Mouse (Mus musculus) liver, embryonic 16.5 days (tissue): ENCODE measurements around the gene Cebpa. TPM values are rescaled to one million over a fixed set of nuclear protein-coding genes. Genes with fewer than 3 reads are reported as not detected.

Source experiments
- ATAC-seq: fragments of 200-750 bp; cut with Nextera tagmentation; 2 replicates; pipeline ENCODE4 v1.8.0; 2017; ENCODE audit warnings: low read depth, mild to moderate bottlenecking, moderate number of reproducible peaks, moderate library complexity
- H3K27ac ChIP-seq: fragments of 300-500 bp; sonication (generic); 2 replicates; pipeline ENCODE4 v1.5.1; 2014; ENCODE audit warnings: mild to moderate bottlenecking, low read length
- H3K27me3 ChIP-seq: fragments of 300-500 bp; sonication (generic); 2 replicates; pipeline ENCODE4 v1.6.1; 2014; ENCODE audit warnings: low read depth, low read length, mixed read lengths; ENCODE audit not compliant: control insufficient read depth, insufficient read depth
- H3K36me3 ChIP-seq: fragments of 300-500 bp; sonication (generic); 2 replicates; pipeline ENCODE4 v1.6.1; 2014; ENCODE audit warnings: mild to moderate bottlenecking; ENCODE audit not compliant: control insufficient read depth, insufficient read depth
- H3K4me1 ChIP-seq: fragments of 300-500 bp; sonication (generic); 2 replicates; pipeline ENCODE4 v1.6.1; 2014; ENCODE audit warnings: low read depth, low read length, mixed read lengths; ENCODE audit not compliant: control insufficient read depth
- H3K4me2 ChIP-seq: fragments of 300-500 bp; sonication (generic); 2 replicates; pipeline ENCODE4 v1.6.1; 2014; ENCODE audit warnings: low read depth, low read length, mixed read lengths
- H3K4me3 ChIP-seq: fragments of 300-500 bp; sonication (generic); 2 replicates; pipeline ENCODE4 v1.5.1; 2014; ENCODE audit warnings: low read depth, mild to moderate bottlenecking, low read length
- H3K9ac ChIP-seq: fragments of 300-500 bp; sonication (generic); 2 replicates; pipeline ENCODE4 v1.6.1; 2014; ENCODE audit warnings: low read depth, low read length
- H3K9me3 ChIP-seq: fragments of 300-500 bp; sonication (generic); replicated peaks from 2 replicates; pipeline ENCODE4 v1.6.1; 2016; ENCODE audit warnings: low read length; ENCODE audit not compliant: control insufficient read depth
- WGBS: fragments of 180-500 bp; shearing (Covaris S2); extraction: QIAGEN DNeasy Blood & Tissue Kit; methylation state at CpG from one replicate; pipeline ENCODE4 v1.1.7; 2014; ENCODE audit not compliant: insufficient replicate concordance; 5-methylcytosine and 5-hydroxymethylcytosine counted together
- polyA plus RNA-seq: library from polyadenylated mRNA; unstranded; fragments of >200 nt; fragmentation: Nextera tagmentation; extraction: Ambion mirVana; gene quantifications from 2 replicates; pipeline ENCODE4 v1.2.1, GENCODE M21; 2015

The Cebpa gene
- polyA plus RNA-seq, 1 experiment from 2014 or later, result 9.1 TPM

GRCm38 (mm10) chr7:35149616-35150433, 30.7 kb downstream of the Cebpa start:
- Histone ChIP-seq H3K27me3 (no peaks in the 10 kb centered on the region), H3K4me2 (no peak overlapping the region), H3K9me3 (no peaks in the 10 kb centered on the region), H3K27ac (peak overlapping the region; percentile 75), H3K4me1 (peaks cover 15% of the 10 kb centered on the region), H3K36me3 (no peaks in the 10 kb centered on the region), H3K4me3 (no peak overlapping the region), H3K9ac (no peak overlapping the region)
- 49% methylated on average over 15 of the region's 15 CpGs for WGBS
- ATAC-seq, result peak; percentile 89

GRCm38 (mm10) chr7:35150860-35151259, 31.8 kb downstream of the Cebpa start:
- Histone ChIP-seq H3K27me3 (no peaks in the 10 kb centered on the region), H3K27ac (no peak overlapping the region; the same call in 1 of the 2 replicates), H3K36me3 (no peaks in the 10 kb centered on the region), H3K4me2 (no peak overlapping the region), H3K9ac (no peak overlapping the region), H3K4me1 (peaks cover 11% of the 10 kb centered on the region), H3K9me3 (no peaks in the 10 kb centered on the region), H3K4me3 (no peak overlapping the region)
- ATAC-seq, result no peak
- 18% methylated on average over 5 of the region's 5 CpGs for WGBS

- H3K36me3 ChIP-seq, result no peaks in the 10 kb centered on the region
- no peaks in the 10 kb centered on the region for H3K27me3 ChIP-seq
- peaks cover 8% of the 10 kb centered on the region for H3K4me1 ChIP-seq
- no peak overlapping the region for H3K4me3 ChIP-seq
- H3K27ac ChIP-seq, result no peak overlapping the region
- WGBS, result 10% methylated on average over 12 of the region's 12 CpGs
- H3K9me3 ChIP-seq, result no peaks in the 10 kb centered on the region
- no peak overlapping the region for H3K9ac ChIP-seq
- ATAC-seq, result no peak
- no peak overlapping the region for H3K4me2 ChIP-seq
These were observed 35.4 kb downstream of the Cebpa start for GRCm38 (mm10) chr7:35154449-35154848.

GRCm38 (mm10) chr7:35156561-35157477, 37.7 kb downstream of the Cebpa start:
- WGBS, result 26% methylated on average over 16 of the region's 16 CpGs
- H3K27me3 ChIP-seq, result no peaks in the 10 kb centered on the region
- H3K9ac ChIP-seq, result no peak overlapping the region
- H3K27ac ChIP-seq, result no peak overlapping the region
- H3K36me3 ChIP-seq, result no peaks in the 10 kb centered on the region
- H3K4me1 ChIP-seq, result peaks cover 5% of the 10 kb centered on the region
- peak; percentile 21; the same call in 1 of the 2 replicates for ATAC-seq
- H3K4me3 ChIP-seq, result no peak overlapping the region
- no peaks in the 10 kb centered on the region for H3K9me3 ChIP-seq
- no peak overlapping the region for H3K4me2 ChIP-seq

GRCm38 (mm10) chr7:35157512-35157911, 38.4 kb downstream of the Cebpa start:
- H3K4me3 ChIP-seq, result no peak overlapping the region
- H3K4me2 ChIP-seq, result no peak overlapping the region
- H3K27ac ChIP-seq, result no peak overlapping the region
- 36% methylated on average over 3 of the region's 3 CpGs for WGBS
- ATAC-seq, result no peak
- H3K9ac ChIP-seq, result no peak overlapping the region
- no peaks in the 10 kb centered on the region for H3K36me3 ChIP-seq
- H3K9me3 ChIP-seq, result no peaks in the 10 kb centered on the region
- peaks cover 5% of the 10 kb centered on the region for H3K4me1 ChIP-seq
- H3K27me3 ChIP-seq, result no peaks in the 10 kb centered on the region

GRCm38 (mm10) chr7:35162443-35162842, 43.4 kb downstream of the Cebpa start:
- Histone ChIP-seq H3K4me2 (no peak overlapping the region), H3K4me3 (no peak overlapping the region), H3K4me1 (peaks cover 12% of the 10 kb centered on the region), H3K36me3 (no peaks in the 10 kb centered on the region), H3K9ac (no peak overlapping the region), H3K27ac (no peak overlapping the region), H3K27me3 (no peaks in the 10 kb centered on the region), H3K9me3 (no peaks in the 10 kb centered on the region)
- 53% methylated on average over 6 of the region's 6 CpGs for WGBS
- ATAC-seq, result no peak

- WGBS, result 45% methylated on average over 7 of the region's 7 CpGs
- H3K9me3 ChIP-seq, result no peaks in the 10 kb centered on the region
- H3K36me3 ChIP-seq, result no peaks in the 10 kb centered on the region
- no peak overlapping the region for H3K27ac ChIP-seq
- no peak overlapping the region for H3K4me3 ChIP-seq
- ATAC-seq, result no peak
- H3K9ac ChIP-seq, result no peak overlapping the region
- H3K4me1 ChIP-seq, result peaks cover 14% of the 10 kb centered on the region
- H3K27me3 ChIP-seq, result no peaks in the 10 kb centered on the region
- H3K4me2 ChIP-seq, result no peak overlapping the region
These were observed 44.5 kb downstream of the Cebpa start for GRCm38 (mm10) chr7:35163600-35163999.

- Histone ChIP-seq H3K9me3 (no peaks in the 10 kb centered on the region), H3K4me3 (no peak overlapping the region), H3K4me2 (no peak overlapping the region), H3K9ac (no peak overlapping the region), H3K27ac (no peak overlapping the region), H3K27me3 (no peaks in the 10 kb centered on the region), H3K36me3 (no peaks in the 10 kb centered on the region), H3K4me1 (peaks cover 14% of the 10 kb centered on the region)
- ATAC-seq, result no peak
- 63% methylated on average over 6 of the region's 6 CpGs for WGBS
These were observed 45.0 kb downstream of the Cebpa start for GRCm38 (mm10) chr7:35164131-35164530.

- ATAC-seq, result no peak
- Histone ChIP-seq H3K27me3 (no peaks in the 10 kb centered on the region), H3K9ac (no peak overlapping the region; the same call in 1 of the 2 replicates), H3K27ac (peak overlapping the region; percentile 58), H3K4me1 (peaks cover 14% of the 10 kb centered on the region), H3K4me3 (no peak overlapping the region), H3K4me2 (no peak overlapping the region), H3K36me3 (no peaks in the 10 kb centered on the region), H3K9me3 (no peaks in the 10 kb centered on the region)
- WGBS, result 41% methylated on average over 5 of the region's 5 CpGs
These were observed 47.9 kb downstream of the Cebpa start for GRCm38 (mm10) chr7:35166988-35167387.
